Mouse (Mus musculus) retina, embryonic 14.5 days (tissue): ENCODE measurements at regions not wholly inside any gene's neighbourhood (a gene's known extent, or its start where the extent isn't known, plus 50 kb on each side); places are given as distances from the start of the nearest gene placed in this dataset.
"Not testable (repeated sequence)": the region's sequence is repeated elsewhere in the genome, so short reads cannot be mapped to it uniquely, and the experiment has no call there.

ENCODE experiments used
- DNase-seq: peaks from one replicate; pipeline ENCODE4 v3.0.0-alpha.2; 2015; ENCODE audit warnings: low spot score

DNA sequence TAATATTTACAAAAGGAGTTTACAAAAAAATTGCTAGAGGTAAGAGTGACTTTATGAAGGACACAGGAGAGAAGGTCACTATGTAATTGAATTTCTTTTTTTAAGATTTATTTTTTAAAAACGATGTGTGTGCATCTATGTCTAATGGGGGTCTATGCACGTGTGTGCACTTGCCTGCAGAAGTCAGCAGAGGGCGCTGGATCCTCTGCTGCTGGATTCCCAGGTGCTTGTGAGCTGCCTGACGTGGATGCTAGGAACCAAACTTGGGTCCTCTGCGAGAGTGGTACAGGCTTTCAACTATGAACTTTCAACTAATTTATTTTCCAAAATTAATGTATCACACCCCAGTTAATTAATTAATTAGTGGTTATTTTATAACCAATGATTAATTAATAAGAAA lies 85.0 kb downstream of the Glrx3 start:
- DNase-seq, result no peak

GRCm38 (mm10) chr7:137533476-137533875 lies 96.1 kb downstream of the Glrx3 start:
- no peak for DNase-seq

DNA sequence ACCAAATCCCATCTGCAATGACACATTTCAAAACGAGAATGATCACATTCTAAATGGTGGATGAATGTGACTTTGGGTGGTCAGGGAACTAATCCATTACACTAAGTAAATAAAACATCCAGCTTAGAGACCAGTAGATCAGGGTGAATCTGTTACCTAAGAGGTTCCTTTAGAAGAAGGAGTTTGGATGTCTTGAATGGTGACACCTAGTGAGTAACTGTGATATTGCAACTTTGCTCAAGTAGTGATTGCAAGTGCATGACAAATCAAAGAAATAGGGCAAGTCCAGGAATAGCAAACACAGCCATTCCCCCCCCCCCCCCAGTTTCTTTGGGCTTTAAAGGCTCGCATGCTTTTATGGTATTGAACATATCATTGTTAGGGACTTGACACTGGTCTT lies 112.6 kb downstream of the Glrx3 start:
- DNase-seq, result peak; percentile 79

DNA sequence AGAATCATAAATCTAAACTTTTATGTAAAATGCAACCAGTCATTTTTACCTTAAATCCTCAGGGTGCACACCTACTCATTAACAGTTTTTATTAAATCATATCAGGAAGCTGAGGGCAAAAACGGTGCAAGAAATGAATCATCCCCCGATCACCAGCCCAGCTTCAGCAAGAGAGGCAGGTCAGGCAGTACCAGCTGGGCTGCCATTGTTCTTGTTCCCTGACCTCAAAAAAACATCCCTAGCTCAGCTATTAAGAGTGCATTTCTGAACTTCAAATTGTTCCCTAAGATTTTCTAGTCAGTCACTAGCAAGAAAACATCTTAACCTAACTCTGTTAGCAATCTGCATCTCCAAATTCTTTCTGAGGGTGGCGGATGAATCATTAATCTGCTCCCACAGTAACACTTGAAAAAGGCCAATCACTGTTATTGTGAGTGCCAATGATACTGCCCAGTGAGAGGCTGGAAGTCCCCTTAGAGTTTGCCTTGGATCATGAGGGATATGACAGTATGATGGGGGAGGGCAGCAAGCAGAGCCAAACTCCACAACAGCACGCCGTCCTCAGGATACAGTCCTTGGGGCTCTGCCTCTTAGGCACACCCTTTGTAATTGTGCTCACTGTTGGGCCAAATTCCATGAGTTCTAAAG lies 115.3 kb downstream of the Glrx3 start:
- DNase-seq, result peak; percentile 77

- no peak for DNase-seq
Observed at GRCm38 (mm10) chr7:137555481-137555880, 118.1 kb downstream of the Glrx3 start.

DNA sequence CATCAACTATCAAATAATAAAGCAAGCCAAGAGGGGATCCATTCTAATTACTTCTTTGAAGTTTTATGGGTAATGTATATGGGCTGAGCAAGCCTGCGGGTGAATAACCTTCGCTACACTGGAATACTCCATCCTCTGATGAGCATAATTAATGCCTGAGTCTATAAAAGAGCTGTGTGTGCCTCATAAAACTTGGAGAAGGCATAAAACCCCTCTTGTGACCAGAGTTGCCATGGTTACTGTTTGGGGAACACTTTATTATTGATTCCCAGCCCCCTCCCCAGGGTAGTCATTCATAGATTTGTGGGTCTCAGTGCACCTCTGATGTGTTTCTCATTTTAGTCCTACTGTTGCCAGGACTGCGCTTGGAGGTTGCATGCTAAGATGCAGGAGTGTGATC lies 120.0 kb downstream of the Glrx3 start:
- DNase-seq, result no peak

DNA sequence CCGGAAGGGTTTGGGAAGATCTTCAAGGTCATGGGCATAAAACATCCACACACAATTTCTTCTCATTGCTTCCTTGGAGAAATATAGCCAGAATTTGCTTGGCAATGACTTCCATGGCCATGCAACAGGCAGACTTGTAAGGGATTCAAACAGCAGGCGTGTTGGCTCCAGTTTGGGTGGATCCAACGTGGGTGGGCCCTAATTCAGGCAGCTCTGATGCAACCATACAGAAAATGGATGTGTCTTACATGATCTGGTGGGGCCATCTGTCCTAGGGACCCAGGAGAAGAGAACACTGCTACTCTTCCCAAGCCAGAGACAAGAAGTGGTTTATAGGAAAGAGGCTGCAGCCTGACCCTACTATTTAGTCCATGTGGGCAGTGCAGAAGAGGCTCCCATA lies 121.5 kb downstream of the Glrx3 start:
- no peak for DNase-seq

DNA sequence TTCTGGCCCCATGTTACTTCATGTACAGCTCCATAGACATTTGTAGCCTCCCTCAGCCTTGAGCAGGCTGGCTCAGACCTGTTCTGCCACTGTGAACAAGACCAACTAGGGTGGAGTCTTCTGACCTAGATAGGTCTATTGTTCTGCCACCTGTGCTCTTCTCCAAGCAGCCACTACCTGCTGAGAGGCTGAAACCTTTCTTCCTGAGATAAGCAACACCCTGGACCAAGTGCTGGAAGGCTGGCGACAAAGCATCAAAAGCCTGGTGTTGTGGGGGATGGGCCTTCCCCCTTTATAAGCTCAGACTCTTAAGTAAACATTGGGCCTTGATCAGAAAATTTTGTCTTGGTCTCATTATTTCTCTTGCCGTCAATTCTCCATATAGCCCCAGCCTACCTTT lies 132.8 kb downstream of the Glrx3 start:
- no peak for DNase-seq

GRCm38 (mm10) chr7:137575491-137575890 lies 138.1 kb downstream of the Glrx3 start:
- DNase-seq, result no peak

- no peak for DNase-seq
Observed at GRCm38 (mm10) chr7:137576251-137576650, 138.8 kb downstream of the Glrx3 start.

DNA sequence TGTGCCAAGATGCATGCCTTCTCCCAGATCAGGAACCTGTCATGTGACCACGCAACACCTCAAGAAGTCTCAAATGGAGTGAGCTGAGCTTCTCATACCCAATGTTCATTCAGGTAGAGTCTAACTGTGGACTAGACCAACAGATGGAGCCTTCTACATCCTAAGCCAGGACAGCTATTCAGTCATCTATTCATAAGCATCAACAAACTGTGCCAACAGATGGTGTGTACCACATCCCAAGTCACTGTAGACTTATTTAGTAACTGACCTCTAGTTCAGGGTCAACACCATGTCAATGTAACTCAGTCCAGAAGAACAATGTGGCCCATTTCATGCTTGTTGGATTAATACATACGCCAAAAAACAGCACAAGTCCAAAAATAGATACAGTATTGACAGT lies 146.1 kb downstream of the Glrx3 start:
- no peak for DNase-seq

DNA sequence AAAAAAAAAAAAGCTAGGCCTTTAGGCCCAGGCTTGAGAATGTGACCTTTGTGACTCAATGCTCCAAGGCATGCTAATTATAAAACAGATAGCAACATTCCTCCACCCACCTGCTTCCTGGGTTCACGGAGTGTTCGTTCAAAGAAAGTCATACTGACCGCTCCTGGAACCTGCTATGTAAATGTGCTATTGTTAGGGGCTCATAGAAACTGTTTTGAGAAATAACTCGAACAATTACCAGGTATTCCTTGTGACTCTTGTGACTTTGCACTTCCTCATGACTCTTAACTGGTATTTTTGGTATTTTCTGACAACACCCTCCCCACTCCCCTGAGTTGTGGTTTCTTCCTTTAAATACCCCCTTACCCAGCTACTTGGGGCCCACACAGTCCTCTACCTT lies 147.5 kb downstream of the Glrx3 start:
- not testable (repeated sequence) for DNase-seq

- DNase-seq, result no peak
Observed at GRCm38 (mm10) chr7:137593570-137593969, 156.2 kb downstream of the Glrx3 start.

DNA sequence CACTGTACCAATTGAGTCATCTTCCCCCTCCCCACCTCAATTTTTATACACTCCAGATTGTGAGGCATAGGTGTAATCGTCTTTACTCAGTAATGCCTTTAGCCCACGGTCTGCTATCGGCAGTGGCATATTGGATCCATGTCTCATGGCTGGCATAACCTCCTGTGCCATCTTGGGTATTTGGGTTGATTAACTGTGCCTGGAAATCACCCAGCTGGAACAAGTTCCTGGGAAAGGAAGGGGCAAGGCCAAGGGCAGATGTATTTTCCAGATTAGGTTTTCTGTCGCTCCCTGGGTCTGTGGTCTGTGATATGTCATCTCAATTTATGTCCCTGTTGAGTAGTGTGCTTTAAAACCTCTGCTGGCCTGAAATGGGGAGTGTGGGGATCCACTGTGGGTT lies 158.2 kb downstream of the Glrx3 start:
- no peak for DNase-seq

DNA sequence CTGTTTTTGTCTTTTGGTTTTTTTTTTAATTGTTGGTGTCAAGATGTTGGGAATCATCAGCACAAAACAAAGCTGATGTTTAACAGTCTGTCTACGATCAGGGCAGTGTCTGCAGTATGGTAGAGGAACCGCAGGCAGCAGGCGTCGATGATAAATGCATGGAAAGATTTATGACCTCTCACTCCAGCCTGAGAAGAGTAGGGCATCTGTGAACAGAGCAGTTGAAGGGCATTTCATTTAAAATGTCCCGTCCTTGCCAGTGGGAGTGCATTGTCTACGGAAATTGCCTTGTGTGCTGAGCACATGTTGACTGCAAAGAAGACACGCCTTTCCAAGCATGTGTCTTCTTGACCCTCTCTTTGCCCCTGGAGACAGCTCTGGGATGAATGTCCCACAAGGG lies 158.7 kb downstream of the Glrx3 start:
- DNase-seq, result no peak

DNA sequence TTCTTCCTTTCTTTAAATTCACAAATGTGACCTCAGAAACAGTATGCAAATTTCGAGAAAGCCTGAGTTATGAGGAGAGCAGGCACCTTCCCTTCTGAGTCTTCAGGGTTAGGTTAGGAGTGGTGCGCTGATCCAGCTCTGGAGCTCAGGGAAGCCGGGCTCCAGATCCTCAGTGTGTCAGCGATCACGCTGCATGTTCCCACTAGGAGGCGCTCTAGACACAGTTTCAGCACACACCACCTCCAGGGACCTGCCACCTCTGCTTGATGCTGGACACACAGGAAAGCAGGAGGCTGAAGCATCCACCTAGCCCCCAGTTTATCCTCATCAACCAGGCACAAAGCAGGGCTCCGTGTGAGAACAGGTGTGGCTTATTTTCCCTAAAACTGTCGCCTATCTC lies 165.6 kb downstream of the Glrx3 start:
- peak; percentile 89 for DNase-seq

DNA sequence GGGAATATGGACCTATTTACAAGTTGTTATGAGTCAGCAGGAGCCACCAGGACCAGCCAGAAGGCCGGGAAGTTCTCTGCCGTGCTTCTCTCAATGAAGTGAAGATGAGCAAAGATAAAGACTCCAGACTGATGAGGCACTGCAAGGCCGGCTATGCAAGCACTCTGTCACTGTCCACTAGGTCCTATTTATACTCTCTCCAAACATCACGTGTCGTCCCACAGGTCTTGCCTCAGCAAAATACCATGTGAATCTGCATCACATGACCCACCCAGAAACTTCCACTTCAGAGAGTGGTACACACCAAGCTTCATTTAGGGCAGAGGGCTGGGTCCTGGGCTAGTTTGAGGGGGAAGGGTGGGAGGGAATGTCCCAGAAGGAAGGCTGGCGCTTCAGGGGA lies 172.3 kb downstream of the Glrx3 start:
- no peak for DNase-seq

- no peak for DNase-seq
Observed at GRCm38 (mm10) chr7:137611363-137611762, 173.9 kb downstream of the Glrx3 start.

DNA sequence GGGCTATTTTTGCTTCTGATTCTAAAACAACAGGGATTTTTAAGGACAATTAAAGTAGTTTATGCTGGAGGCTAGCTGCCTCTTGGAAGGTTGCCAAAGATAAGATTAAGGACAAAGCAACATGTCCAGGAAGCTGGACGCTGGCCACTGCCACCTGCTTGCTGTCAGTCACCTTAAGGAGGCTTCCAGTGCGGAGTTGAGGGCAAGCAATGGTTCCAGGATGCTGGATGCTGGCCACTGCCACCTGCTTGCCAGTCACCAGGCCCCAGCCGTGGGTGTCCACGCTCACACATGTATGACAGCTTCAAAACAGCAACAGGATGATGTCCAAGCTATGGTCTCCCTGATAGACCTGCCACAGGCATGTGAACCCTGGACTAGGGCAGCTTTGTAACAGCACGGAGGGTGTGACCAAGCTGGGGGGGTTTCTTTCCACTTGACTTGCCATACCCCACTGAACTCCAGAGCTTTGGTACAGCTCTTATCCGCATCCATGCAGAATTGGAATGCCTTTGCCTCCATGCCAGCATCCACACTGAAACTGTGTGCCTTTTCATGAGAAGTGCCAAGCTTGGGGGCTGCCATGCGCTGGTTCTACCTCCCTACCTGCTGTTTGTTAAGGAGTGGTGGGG lies 174.6 kb downstream of the Glrx3 start:
- no peak for DNase-seq

GRCm38 (mm10) chr7:137618406-137619133 lies 181.2 kb downstream of the Glrx3 start:
- no peak for DNase-seq

DNA sequence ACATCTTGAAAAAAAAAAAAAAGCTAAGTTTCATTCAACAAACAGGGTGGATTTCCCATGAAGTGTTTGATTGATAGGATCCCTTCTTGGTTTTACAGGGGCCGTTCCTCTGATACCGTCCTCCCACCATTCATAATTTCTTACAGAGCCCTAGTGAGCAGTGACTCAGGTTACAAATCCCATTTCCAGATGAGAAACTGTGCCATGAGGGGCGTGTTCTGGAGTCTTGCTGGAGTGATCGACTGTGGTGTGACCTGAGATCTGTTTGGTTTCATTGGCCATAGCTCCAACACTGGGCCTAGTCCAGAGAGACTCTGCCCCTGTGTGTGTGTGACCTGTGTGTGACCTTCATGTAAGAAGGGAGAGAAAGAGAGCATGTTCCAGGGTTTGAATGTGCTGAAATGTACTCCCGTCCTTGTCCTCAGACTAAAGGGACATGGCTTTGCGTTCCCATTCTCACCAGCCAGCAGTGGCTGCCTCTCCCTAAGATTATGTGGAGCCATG lies 181.9 kb downstream of the Glrx3 start:
- no peak for DNase-seq

- DNase-seq, result no peak
Observed at GRCm38 (mm10) chr7:137628266-137628665, 190.9 kb downstream of the Glrx3 start.

- no peak for DNase-seq
Observed at GRCm38 (mm10) chr7:137629540-137629939, 192.1 kb downstream of the Glrx3 start.
